Mouse (Mus musculus) spleen, adult 2 months (tissue): ENCODE results near the gene Ptpre.

Source experiments
- CTCF ChIP-seq: fragments of 200-500 bp; IDR thresholded peaks from 2 replicates; pipeline ENCODE4 v1.5.1; 2011; ENCODE audit warnings: mild to moderate bottlenecking, inconsistent platforms; ENCODE audit not compliant: insufficient read depth, insufficient read length, insufficient replicate concordance; ENCODE audit errors: extremely low read depth
- POLR2A ChIP-seq: fragments of 200-500 bp; IDR thresholded peaks from 2 replicates; pipeline ENCODE4 v1.6.1; 2011; ENCODE audit warnings: low read depth, low read length, inconsistent platforms

GRCm38 (mm10) chr7:135666314-135666713, 129.0 kb downstream of the Ptpre start:
- TF ChIP-seq CTCF (no peak), POLR2A (no peak)
